Mouse (Mus musculus) MEL (cell line): ENCODE results near the gene Pde4dip.

ENCODE experiments used
- CTCF ChIP-seq, 3 experiments: IDR thresholded peaks in 2 of 3; conservative IDR thresholded peaks in 1 of 3; 2 replicates each; pipeline ENCODE4 v1.5.1; 2011 to 2012; ENCODE audit warnings: low read length in 3 of 3, low read depth in 2 of 3, mild to moderate bottlenecking in 2 of 3, improper control_type of control experiment in 1 of 3, inconsistent platforms in 1 of 3, mixed read lengths in 1 of 3, moderate library complexity in 1 of 3; ENCODE audit not compliant: control insufficient read depth in 1 of 3, insufficient read depth in 1 of 3, poor library complexity in 1 of 3, severe bottlenecking in 1 of 3
- E2F4 ChIP-seq: IDR thresholded peaks from 2 replicates; pipeline ENCODE4 v1.6.1; 2011; ENCODE audit warnings: low read depth, low read length, improper control_type of control experiment, borderline replicate concordance
- EP300 ChIP-seq, 2 experiments: IDR thresholded peaks; 2 replicates each; pipeline ENCODE4 v1.6.1; 2011; ENCODE audit warnings: improper control_type of control experiment in 2 of 2, low read length in 2 of 2, low read depth in 1 of 2, mild to moderate bottlenecking in 1 of 2
- MYB ChIP-seq: IDR thresholded peaks from 2 replicates; pipeline ENCODE4 v1.6.1; 2011; ENCODE audit warnings: mild to moderate bottlenecking, low read depth, low read length, improper control_type of control experiment
- POLR2A ChIP-seq, 2 experiments: IDR thresholded peaks; 2 replicates each; pipeline ENCODE4 v1.6.1; 2011 to 2012; ENCODE audit warnings: low read length in 2 of 2, mild to moderate bottlenecking in 2 of 2, control low read depth in 1 of 2, improper control_type of control experiment in 1 of 2, low read depth in 1 of 2, moderate library complexity in 1 of 2; ENCODE audit not compliant: control insufficient read depth in 1 of 2, insufficient read depth in 1 of 2, poor library complexity in 1 of 2
- SIN3A ChIP-seq: IDR thresholded peaks from 2 replicates; pipeline ENCODE4 v1.6.1; 2012; ENCODE audit warnings: low read length, improper control_type of control experiment, inconsistent platforms
- ZKSCAN1 ChIP-seq: IDR thresholded peaks from 2 replicates; pipeline ENCODE4 v1.6.1; 2012; ENCODE audit warnings: low read depth, mild to moderate bottlenecking, inconsistent platforms, low read length, improper control_type of control experiment, moderate library complexity

- TF ChIP-seq CTCF (IDR thresholded peaks at IDR 0.05 in 2 of 3, conservative IDR thresholded peaks at IDR 0.05 in 1 of 3; ENCODE audit: control insufficient read depth in 1 of 3, insufficient read depth in 1 of 3, low read depth in 2 of 3, low read length in 3 of 3, poor library complexity in 1 of 3, severe bottlenecking in 1 of 3): no peak
- no peak for TF ChIP-seq SIN3A
- TF ChIP-seq E2F4: no peak
- no peak for TF ChIP-seq EP300 (IDR thresholded peaks at IDR 0.05; ENCODE audit: low read depth in 1 of 2, low read length in 2 of 2)
- no peak for TF ChIP-seq MYB
- TF ChIP-seq ZKSCAN1: no peak
- no peak for TF ChIP-seq POLR2A (IDR thresholded peaks at IDR 0.05; ENCODE audit: control insufficient read depth in 1 of 2, insufficient read depth in 1 of 2, low read depth in 1 of 2, low read length in 2 of 2, poor library complexity in 1 of 2)
Observed at GRCm38 (mm10) chr3:97693806-97694205, 194.7 kb downstream of the Pde4dip start.
